Mouse (Mus musculus) lung, embryonic 14.5 days (tissue): ENCODE measurements around the gene Jph4. TPM values are rescaled to one million over a fixed set of nuclear protein-coding genes. Genes with fewer than 3 reads are reported as not detected.

Experiments used
- ATAC-seq: fragments of 200-750 bp; cut with Nextera tagmentation; 2 replicates; pipeline ENCODE4 v1.8.0; 2017; ENCODE audit warnings: mild to moderate bottlenecking, moderate TSS enrichment, moderate library complexity; ENCODE audit not compliant: insufficient read depth
- DNase-seq: peaks from one replicate; pipeline ENCODE4 v3.0.0-alpha.2; 2015
- H3K27ac ChIP-seq: fragments of 300-500 bp; sonication (generic); 2 replicates; pipeline ENCODE4 v1.5.1; 2014; ENCODE audit warnings: low read depth, mild to moderate bottlenecking, moderate library complexity
- H3K27me3 ChIP-seq: fragments of 300-500 bp; sonication (generic); 2 replicates; pipeline ENCODE4 v1.6.1; 2014; ENCODE audit warnings: low read length, control low read depth; ENCODE audit not compliant: insufficient read depth
- H3K36me3 ChIP-seq: fragments of 300-500 bp; sonication (generic); 2 replicates; pipeline ENCODE4 v1.6.1; 2014; ENCODE audit warnings: control low read depth; ENCODE audit not compliant: insufficient read depth
- H3K4me1 ChIP-seq: fragments of 300-500 bp; sonication (generic); 2 replicates; pipeline ENCODE4 v1.6.1; 2014; ENCODE audit warnings: antibody characterized with exemption, control low read depth; ENCODE audit not compliant: insufficient read depth
- H3K4me2 ChIP-seq: fragments of 300-500 bp; sonication (generic); 2 replicates; pipeline ENCODE4 v1.6.1; 2014; ENCODE audit warnings: mild to moderate bottlenecking
- H3K4me3 ChIP-seq: fragments of 300-500 bp; sonication (generic); 2 replicates; pipeline ENCODE4 v1.5.1; 2014; ENCODE audit warnings: low read depth, low read length
- H3K9ac ChIP-seq: fragments of 300-500 bp; sonication (generic); 2 replicates; pipeline ENCODE4 v1.6.1; 2014
- H3K9me3 ChIP-seq: fragments of 300-500 bp; sonication (generic); 2 replicates; pipeline ENCODE4 v1.6.1; 2016; ENCODE audit warnings: low read depth, low read length, control low read depth
- CTCF ChIP-seq: IDR thresholded peaks from 2 replicates; pipeline ENCODE4 v1.5.1; 2016; ENCODE audit warnings: antibody characterized with exemption, low read depth
- WGBS: fragments of 180-500 bp; shearing (Covaris S2); extraction: QIAGEN DNeasy Blood & Tissue Kit; methylation state at CpG from one replicate; pipeline ENCODE4 v1.1.7; 2014; 5-methylcytosine and 5-hydroxymethylcytosine counted together
- polyA plus RNA-seq: library from polyadenylated mRNA; unstranded; fragments of >200 nt; fragmentation: Nextera tagmentation; extraction: Ambion mirVana; gene quantifications from 2 replicates; pipeline ENCODE4 v1.2.1, GENCODE M21; 2014

Jph4 gene
- polyA plus RNA-seq, 1 experiment from 2014 or later = 0.37 TPM

- no peak overlapping the region for H3K9ac ChIP-seq
- no peak overlapping the region for H3K4me3 ChIP-seq
- no peaks in the 10 kb centered on the region for H3K36me3 ChIP-seq
- no peak overlapping the region for H3K27ac ChIP-seq
- no peak overlapping the region for H3K4me2 ChIP-seq
- ATAC-seq (no peak), DNase-seq (no peak)
- H3K9me3 ChIP-seq = no peaks in the 10 kb centered on the region
- WGBS = 33% methylated on average over 7 of the region's 7 CpGs
- TF ChIP-seq CTCF = no peak
- H3K27me3 ChIP-seq = no peaks in the 10 kb centered on the region
- no peaks in the 10 kb centered on the region for H3K4me1 ChIP-seq
Measured at GRCm38 (mm10) chr14:55139313-55139712, 22.6 kb upstream of the Jph4 start.

GRCm38 (mm10) chr14:55135676-55136075, 18.9 kb upstream of the Jph4 start:
- no peaks in the 10 kb centered on the region for H3K36me3 ChIP-seq
- H3K27me3 ChIP-seq = no peaks in the 10 kb centered on the region
- H3K9ac ChIP-seq = no peak overlapping the region
- H3K4me2 ChIP-seq = no peak overlapping the region
- 69% methylated on average over 8 of the region's 8 CpGs for WGBS
- H3K4me1 ChIP-seq = no peaks in the 10 kb centered on the region
- no peaks in the 10 kb centered on the region for H3K9me3 ChIP-seq
- no peak overlapping the region for H3K27ac ChIP-seq
- no peak for DNase-seq
- no peak overlapping the region for H3K4me3 ChIP-seq
- no peak for TF ChIP-seq CTCF
- no peak for ATAC-seq

GRCm38 (mm10) chr14:55126521-55126920, 9.8 kb upstream of the Jph4 start:
- WGBS = 79% methylated on average over 7 of the region's 7 CpGs
- TF ChIP-seq CTCF = no peak
- Histone ChIP-seq H3K4me3 (no peak overlapping the region), H3K9me3 (no peaks in the 10 kb centered on the region), H3K27me3 (no peaks in the 10 kb centered on the region), H3K36me3 (no peaks in the 10 kb centered on the region), H3K4me1 (no peaks in the 10 kb centered on the region), H3K4me2 (no peak overlapping the region), H3K27ac (no peak overlapping the region), H3K9ac (no peak overlapping the region)
- ATAC-seq (no peak), DNase-seq (no peak)

GRCm38 (mm10) chr14:55125711-55126110, 9.0 kb upstream of the Jph4 start:
- ATAC-seq (no peak), DNase-seq (no peak)
- H3K9ac ChIP-seq = no peak overlapping the region
- H3K36me3 ChIP-seq = no peaks in the 10 kb centered on the region
- no peaks in the 10 kb centered on the region for H3K27me3 ChIP-seq
- no peak overlapping the region for H3K27ac ChIP-seq
- no peaks in the 10 kb centered on the region for H3K4me1 ChIP-seq
- WGBS = 69% methylated on average over 5 of the region's 5 CpGs
- H3K9me3 ChIP-seq = no peaks in the 10 kb centered on the region
- no peak overlapping the region for H3K4me3 ChIP-seq
- no peak for TF ChIP-seq CTCF
- no peak overlapping the region for H3K4me2 ChIP-seq

GRCm38 (mm10) chr14:55122359-55122758, 5.6 kb upstream of the Jph4 start:
- ATAC-seq (0 out of 2 replicates have a peak, but pooled peaks have one; percentile 21), DNase-seq (no peak)
- peak overlapping the region; percentile 28 for H3K4me2 ChIP-seq

GRCm38 (mm10) chr14:55121947-55122346, 5.2 kb upstream of the Jph4 start:
- H3K27ac ChIP-seq = no peak overlapping the region
- peak overlapping the region; percentile 28 for H3K4me2 ChIP-seq
- H3K4me1 ChIP-seq = no peaks in the 10 kb centered on the region
- no peaks in the 10 kb centered on the region for H3K9me3 ChIP-seq
- no peaks in the 10 kb centered on the region for H3K36me3 ChIP-seq
- 8% methylated on average over 5 of the region's 5 CpGs for WGBS
- DNase-seq (peak; percentile 92), ATAC-seq (peak; percentile 86)
- H3K27me3 ChIP-seq = peaks cover 9% of the 10 kb centered on the region
- no peak overlapping the region for H3K4me3 ChIP-seq
- peak; percentile 82 for TF ChIP-seq CTCF
- H3K9ac ChIP-seq = no peak overlapping the region; the same call in 1 of the 2 replicates

More at GRCm38 (mm10) chr14:55122359-55122758, 5.6 kb upstream of the Jph4 start:
- 34% methylated on average over 8 of the region's 8 CpGs for WGBS
- H3K4me3 ChIP-seq = no peak overlapping the region
- no peaks in the 10 kb centered on the region for H3K36me3 ChIP-seq
- peaks cover 5% of the 10 kb centered on the region for H3K27me3 ChIP-seq
- H3K9ac ChIP-seq = no peak overlapping the region; the same call in 1 of the 2 replicates
- no peak for TF ChIP-seq CTCF
- H3K4me1 ChIP-seq = no peaks in the 10 kb centered on the region
- H3K27ac ChIP-seq = no peak overlapping the region
- no peaks in the 10 kb centered on the region for H3K9me3 ChIP-seq

GRCm38 (mm10) chr14:55119421-55120134, 2.8 kb upstream of the Jph4 start:
- Histone ChIP-seq H3K36me3 (no peaks in the 10 kb centered on the region), H3K4me2 (no peak overlapping the region), H3K9me3 (no peaks in the 10 kb centered on the region), H3K27ac (no peak overlapping the region), H3K4me3 (no peak overlapping the region), H3K4me1 (no peaks in the 10 kb centered on the region), H3K27me3 (peaks cover 32% of the 10 kb centered on the region), H3K9ac (no peak overlapping the region)
- DNase-seq (no peak), ATAC-seq (no peak)
- peak; percentile 36; the same call in 1 of the 2 replicates for TF ChIP-seq CTCF
- 67% methylated on average over 4 of the region's 4 CpGs for WGBS
